Mouse (Mus musculus) liver, embryonic 14.5 days (tissue): ENCODE measurements around the gene Wasf2.

Source experiments
- CTCF ChIP-seq: IDR thresholded peaks from 2 replicates; pipeline ENCODE4 v1.5.1; 2016; ENCODE audit warnings: antibody characterized with exemption, low read depth, control low read depth
- EP300 ChIP-seq: IDR thresholded peaks from 2 replicates; pipeline ENCODE4 v1.6.1; 2016; ENCODE audit warnings: antibody characterized with exemption, low read depth

GRCm38 (mm10) chr4:133202254-133202653 lies 71.9 kb downstream of the Wasf2 start:
- no peak for TF ChIP-seq EP300
- TF ChIP-seq CTCF, result no peak
